Mouse (Mus musculus) cerebellum, postnatal 36 days (tissue): ENCODE results near the gene Kirrel3.
A peak's percentile ranks its signal among the peaks of the same experiment; 100 is the strongest.

ENCODE experiments used
- DNase-seq, 2 experiments: peaks; one replicate each; pipeline ENCODE4 v3.0.0; 2021 to 2022; ENCODE audit warnings: mixed read lengths in 2 of 2

Gene Kirrel3

GRCm38 (mm10) chr9:34703547-34704300 is 218.0 kb downstream of the Kirrel3 start:
- DNase-seq = no peak

GRCm38 (mm10) chr9:34704357-34704756 is 218.7 kb downstream of the Kirrel3 start:
- no peak for DNase-seq

GRCm38 (mm10) chr9:34706350-34706873 is 220.7 kb downstream of the Kirrel3 start:
- no peak for DNase-seq

GRCm38 (mm10) chr9:34708691-34709090 is 223.0 kb downstream of the Kirrel3 start:
- DNase-seq = no peak

GRCm38 (mm10) chr9:34711996-34712395 is 226.3 kb downstream of the Kirrel3 start:
- DNase-seq = no peak

GRCm38 (mm10) chr9:34712996-34713395 is 227.3 kb downstream of the Kirrel3 start:
- peak in 1 of 2 experiments; percentile 32 for DNase-seq

- peak; percentile 51 to 60 for DNase-seq
These were observed 227.8 kb downstream of the Kirrel3 start for GRCm38 (mm10) chr9:34713462-34713926.

GRCm38 (mm10) chr9:34714996-34715619 is 229.4 kb downstream of the Kirrel3 start:
- no peak for DNase-seq

- DNase-seq = peak; percentile 51 to 58
These were observed 230.8 kb downstream of the Kirrel3 start for GRCm38 (mm10) chr9:34716476-34716875.

GRCm38 (mm10) chr9:34721478-34722197 is 235.9 kb downstream of the Kirrel3 start:
- no peak for DNase-seq

- no peak for DNase-seq
These were observed 236.5 kb downstream of the Kirrel3 start for GRCm38 (mm10) chr9:34722198-34722550.

- DNase-seq = no peak
These were observed 246.8 kb downstream of the Kirrel3 start for GRCm38 (mm10) chr9:34732507-34732906.

GRCm38 (mm10) chr9:34733579-34733978 is 247.9 kb downstream of the Kirrel3 start:
- no peak for DNase-seq

GRCm38 (mm10) chr9:34734991-34735390 is 249.3 kb downstream of the Kirrel3 start:
- DNase-seq = no peak

GRCm38 (mm10) chr9:34739431-34739830 is 253.7 kb downstream of the Kirrel3 start:
- no peak for DNase-seq

GRCm38 (mm10) chr9:34740814-34741213 is 255.1 kb downstream of the Kirrel3 start:
- no peak for DNase-seq

- DNase-seq = no peak
These were observed 262.3 kb downstream of the Kirrel3 start for GRCm38 (mm10) chr9:34748003-34748402.

- peak; percentile 67 to 77 for DNase-seq
These were observed 263.5 kb downstream of the Kirrel3 start for GRCm38 (mm10) chr9:34749161-34749560.

GRCm38 (mm10) chr9:34749877-34750276 is 264.2 kb downstream of the Kirrel3 start:
- peak; percentile 62 to 70 for DNase-seq

- no peak for DNase-seq
These were observed 265.2 kb downstream of the Kirrel3 start for GRCm38 (mm10) chr9:34750887-34751286.

- peak; percentile 65 to 68 for DNase-seq
These were observed 266.5 kb downstream of the Kirrel3 start for GRCm38 (mm10) chr9:34752076-34752800.

GRCm38 (mm10) chr9:34752801-34753170 is 267.1 kb downstream of the Kirrel3 start:
- DNase-seq = peak; percentile 73 to 77

GRCm38 (mm10) chr9:34753891-34754290 is 268.2 kb downstream of the Kirrel3 start:
- DNase-seq = no peak
